Comparison of ENCODE assay signal across 9 mouse cellular contexts in the genomic region with DNA sequence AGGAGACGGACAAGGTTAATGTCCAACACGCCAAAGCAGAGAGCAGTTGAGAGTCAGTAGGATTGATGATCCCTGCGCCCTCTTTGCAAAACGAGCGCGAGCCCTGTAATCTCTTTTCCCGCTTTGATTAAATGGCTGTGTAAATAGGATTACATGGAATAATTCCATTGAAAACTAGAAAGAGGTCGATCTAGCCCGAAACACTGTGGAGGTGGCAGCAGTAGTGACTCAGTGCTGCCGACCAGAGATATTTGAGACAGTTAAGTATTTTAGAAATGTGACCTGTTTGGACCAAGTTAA. TPM values are rescaled to one million over a fixed set of nuclear protein-coding genes. Genes with fewer than 3 reads are reported as not detected.
DNase-seq lines count a peak whose midpoint lies in the region; ATAC-seq and TF ChIP-seq lines count a peak whose summit lies in the region.
"Had no signal": no experiment of that assay in that cellular context is flagged by ENCODE, and none has a peak within 500 bp of the region (broad histone marks: within the 10 kb centered on the region; RNA-seq: fewer than 3 reads in every experiment).

No protein-coding gene starts in this region.

- TF ChIP-seq POLR2A in kidney, adult 2 months (IDR thresholded peaks at IDR 0.05; ENCODE audit: low read depth, low read length), result no peak
- TF ChIP-seq POLR2A in myocyte (IDR thresholded peaks at IDR 0.05; ENCODE audit: insufficient read length, low read depth), result no peak

- WGBS in kidney, adult 2 months, result 25% methylated on average over 10 of the region's 10 CpGs
- WGBS in embryonic facial prominence, embryonic 12.5 days, result 3% methylated on average over 10 of the region's 10 CpGs
- 7% methylated on average over 10 of the region's 10 CpGs for WGBS in intestine, embryonic 15.5 days

- no peaks in the 10 kb centered on the region for H3K36me3 ChIP-seq in kidney, adult 2 months (ENCODE audit: control insufficient read depth, insufficient read depth, low read length)
- H3K36me3 ChIP-seq in embryonic facial prominence, embryonic 12.5 days, result no peaks in the 10 kb centered on the region
- H3K36me3 ChIP-seq in intestine, embryonic 15.5 days, result no peaks in the 10 kb centered on the region
- no peaks in the 10 kb centered on the region for H3K36me3 ChIP-seq in myocyte (ENCODE audit: control insufficient read depth, insufficient read depth)

- no peak for TF ChIP-seq CTCF in kidney, adult 2 months (conservative IDR thresholded peaks at IDR 0.05; ENCODE audit: insufficient read depth, insufficient read length, low read depth, low read length)

- no peaks in the 10 kb centered on the region for H3K79me2 ChIP-seq in myocyte (ENCODE audit: control insufficient read depth, insufficient read depth)

- peak overlapping the region; percentile 98 for H3K4me2 ChIP-seq in embryonic facial prominence, embryonic 12.5 days (replicated peaks)
- H3K4me2 ChIP-seq in intestine, embryonic 15.5 days (replicated peaks), result peak overlapping the region; percentile 86
- peak overlapping the region; percentile 21 for H3K4me2 ChIP-seq in myocyte (ENCODE audit: low read depth)

- no peak overlapping the region for H3K27ac ChIP-seq in kidney, adult 2 months (ENCODE audit: insufficient read depth, low read depth, low read length)
- no peak overlapping the region for H3K27ac ChIP-seq in embryonic facial prominence, embryonic 12.5 days
- H3K27ac ChIP-seq in intestine, embryonic 15.5 days, result no peak overlapping the region

- no peaks in the 10 kb centered on the region; the same call in 1 of the 2 replicates for H3K4me1 ChIP-seq in kidney, adult 2 months (ENCODE audit: control insufficient read depth, insufficient read depth, low read length)
- 0 out of 2 replicates have a peak, but pooled peaks cover 8% of the 10 kb centered on the region for H3K4me1 ChIP-seq in embryonic facial prominence, embryonic 12.5 days
- H3K4me1 ChIP-seq in intestine, embryonic 15.5 days (replicated peaks), result peaks cover 17% of the 10 kb centered on the region

- no peak for DNase-seq in kidney, adult 2 months
- DNase-seq in kidney, postnatal 25 days, result no peak
- no peak for DNase-seq in thymus, postnatal 14 days
- no peak for DNase-seq in layer of hippocampus, adult 9-10 months (ENCODE audit: low spot score)
- DNase-seq: kidney, adult 11 months had no signal

- H3K4me3 ChIP-seq in kidney, adult 2 months (ENCODE audit: insufficient read depth, low read depth, low read length), result peak overlapping the region; percentile 55
- peak overlapping the region; percentile 26 for H3K4me3 ChIP-seq in embryonic facial prominence, embryonic 12.5 days
- peak overlapping the region; percentile 85 for H3K4me3 ChIP-seq in intestine, embryonic 15.5 days (replicated peaks)
- no peak overlapping the region for H3K4me3 ChIP-seq in myocyte

- H3K27me3 ChIP-seq in kidney, adult 2 months (replicated peaks; ENCODE audit: control insufficient read depth, insufficient read depth, low read length), result no peaks in the 10 kb centered on the region; the same call in 1 of the 2 replicates
- peaks cover 8% of the 10 kb centered on the region; the same call in 1 of the 2 replicates for H3K27me3 ChIP-seq in embryonic facial prominence, embryonic 12.5 days
- H3K27me3 ChIP-seq in intestine, embryonic 15.5 days (replicated peaks), result no peaks in the 10 kb centered on the region
- no peaks in the 10 kb centered on the region for H3K27me3 ChIP-seq in myocyte (ENCODE audit: control insufficient read depth, insufficient read depth, insufficient read length)

- no peak overlapping the region for H3ac ChIP-seq in myocyte (ENCODE audit: control insufficient read depth, insufficient read length)

- ATAC-seq in embryonic facial prominence, embryonic 12.5 days (ENCODE audit: insufficient number of reproducible peaks, insufficient read depth, low FRiP score, low TSS enrichment), result no peak
- no peak for ATAC-seq in intestine, embryonic 15.5 days
- ATAC-seq in megakaryocyte-erythroid progenitor cell, adult 5-6 weeks (replicated peaks; ENCODE audit: low FRiP score, low TSS enrichment, poor library complexity, severe bottlenecking), result no peak

- no peak overlapping the region for H3K9ac ChIP-seq in embryonic facial prominence, embryonic 12.5 days
- H3K9ac ChIP-seq in intestine, embryonic 15.5 days, result no peak overlapping the region

- no peaks in the 10 kb centered on the region for H3K9me3 ChIP-seq in embryonic facial prominence, embryonic 12.5 days
- H3K9me3 ChIP-seq in intestine, embryonic 15.5 days, result no peaks in the 10 kb centered on the region

TF ChIP-seq in myocyte, 11 proteins besides CTCF, POLR2A, EP300 and RAD21:
- no peak for TF ChIP-seq MYOG (IDR thresholded peaks at IDR 0.05; ENCODE audit: control insufficient read depth in 1 of 3, insufficient read depth in 1 of 3, insufficient read length in 2 of 3, low read depth in 2 of 3)
- TF ChIP-seq REST (IDR thresholded peaks at IDR 0.05; ENCODE audit: insufficient read depth, insufficient read length), result no peak
- TF ChIP-seq MYOD1 (IDR thresholded peaks at IDR 0.05; ENCODE audit: control insufficient read depth in 1 of 3, insufficient read length in 2 of 3, low read depth in 2 of 3), result no peak
- TF ChIP-seq POLR2AphosphoS2 (IDR thresholded peaks at IDR 0.05; ENCODE audit: insufficient read length, low read depth), result no peak
- TF ChIP-seq TCF3 (IDR thresholded peaks at IDR 0.05; ENCODE audit: insufficient read length, low read depth), result no peak
- no peak for TF ChIP-seq E2F4 (IDR thresholded peaks at IDR 0.05; ENCODE audit: insufficient read depth)
- TF ChIP-seq MAX (IDR thresholded peaks at IDR 0.05; ENCODE audit: low read depth), result no peak
- TF ChIP-seq SRF (IDR thresholded peaks at IDR 0.05; ENCODE audit: control insufficient read depth, insufficient read length, low read depth), result no peak
- TF ChIP-seq USF1 (IDR thresholded peaks at IDR 0.05; ENCODE audit: low read depth), result no peak
- TF ChIP-seq TCF12 (IDR thresholded peaks at IDR 0.05; ENCODE audit: insufficient read depth, poor library complexity, severe bottlenecking), result no peak
- no peak for TF ChIP-seq CEBPB (IDR thresholded peaks at IDR 0.05; ENCODE audit: insufficient read depth, poor library complexity, severe bottlenecking)

RNA-seq across cellular contexts. Expression of gene Kitl, which starts 2.3 kb away (rescaled TPM):
- 10.3 and 15.1 TPM in 2 replicates for polyA plus RNA-seq in kidney, adult 2 months (2012; rRNA removed)
- 12.3 and 12.9 TPM in 2 replicates for polyA plus RNA-seq in embryonic facial prominence, embryonic 12.5 days (2016; fragmentation: Nextera tagmentation; extraction: Ambion mirVana)
- polyA plus RNA-seq in intestine, embryonic 15.5 days (2015; fragmentation: Nextera tagmentation; extraction: Ambion mirVana), result 28.5 and 32.7 TPM in 2 replicates
- polyA plus RNA-seq in myocyte (2012; fragmentation: generic; extraction: Trizol), result 1.6 TPM
- total RNA-seq in megakaryocyte-erythroid progenitor cell, adult 5-6 weeks (2014; fragmentation: Nextera tagmentation), result not detected in 2 replicates
- total RNA-seq in megakaryocyte-erythroid progenitor cell, adult 5-6 weeks (2017), result not detected in 2 replicates

Comparison
In these comparisons a context has a peak if more than half of its experiments do, and no peak if none do; other contexts are left out.
1. H3K4me2 ChIP-seq: peak in every context shown above with its lines; median percentile 98 in embryonic facial prominence, embryonic 12.5 days; 86 in intestine, embryonic 15.5 days; 21 in myocyte.